Mouse (Mus musculus) granulocyte monocyte progenitor cell, adult 5-6 weeks (primary cell): ENCODE measurements around the gene Zfp462. TPM values are rescaled to one million over a fixed set of nuclear protein-coding genes. Genes with fewer than 3 reads are reported as not detected.

Experiments used
- ATAC-seq: replicated peaks from 2 replicates; pipeline ENCODE4 v1.8.0; 2016; ENCODE audit warnings: mild to moderate bottlenecking, moderate TSS enrichment, inconsistent platforms; ENCODE audit not compliant: poor library complexity, severe bottlenecking
- total RNA-seq, 2 experiments: library from RNA; stranded (forward) in 1 of 2; stranded (reverse) in 1 of 2; fragments of 200-712, 200-1000 nt in 1 of 2; fragments of >200 nt in 1 of 2; fragmentation: Nextera tagmentation in 1 of 2; gene quantifications; 2 replicates each; pipeline ENCODE4 v1.2.3; 2014 to 2017

Zfp462 gene
- total RNA-seq, 2 experiments from 2014 or later: 0.05 TPM; not detected in 1

DNA sequence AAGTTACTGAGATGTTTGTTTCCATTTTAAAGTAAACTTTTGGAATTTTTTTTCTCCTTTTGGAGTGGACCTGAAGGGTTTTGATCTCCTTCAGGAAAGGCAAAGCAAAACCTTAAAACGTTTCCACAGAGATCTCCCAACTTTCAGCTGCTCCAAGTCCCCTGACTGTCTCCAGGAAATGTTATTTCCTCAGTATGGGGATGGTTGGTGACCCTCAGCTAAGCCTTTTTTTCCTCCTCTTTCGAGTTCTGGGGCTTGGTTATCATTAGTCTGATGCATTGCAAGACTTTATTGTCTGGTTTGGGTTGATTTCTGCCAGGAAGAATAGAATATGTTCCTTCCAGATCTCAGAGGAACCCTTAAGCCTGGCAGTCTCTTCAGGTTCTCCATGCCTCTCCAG, 5.3 kb downstream of the Zfp462 start:
- ATAC-seq: no peak

DNA sequence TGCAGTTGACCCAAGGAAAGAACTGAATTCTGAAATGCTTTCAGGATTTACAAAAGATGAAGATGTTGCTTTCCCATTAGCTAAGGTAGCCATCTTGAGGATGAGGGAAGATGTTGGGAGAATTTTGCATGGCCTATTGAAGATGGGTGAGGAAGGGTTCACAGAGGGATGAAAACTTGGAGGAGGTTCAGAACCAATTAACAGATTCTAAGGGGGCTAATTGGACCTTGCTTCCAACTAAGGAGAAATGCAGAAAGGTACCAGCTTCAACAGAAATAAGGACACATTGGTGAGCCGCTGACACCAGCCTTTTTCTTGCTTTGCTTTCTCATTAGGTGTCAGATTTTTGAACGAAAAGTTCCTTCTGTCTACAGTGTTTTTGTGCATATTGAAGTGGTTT, 6.0 kb downstream of the Zfp462 start:
- no peak for ATAC-seq

DNA sequence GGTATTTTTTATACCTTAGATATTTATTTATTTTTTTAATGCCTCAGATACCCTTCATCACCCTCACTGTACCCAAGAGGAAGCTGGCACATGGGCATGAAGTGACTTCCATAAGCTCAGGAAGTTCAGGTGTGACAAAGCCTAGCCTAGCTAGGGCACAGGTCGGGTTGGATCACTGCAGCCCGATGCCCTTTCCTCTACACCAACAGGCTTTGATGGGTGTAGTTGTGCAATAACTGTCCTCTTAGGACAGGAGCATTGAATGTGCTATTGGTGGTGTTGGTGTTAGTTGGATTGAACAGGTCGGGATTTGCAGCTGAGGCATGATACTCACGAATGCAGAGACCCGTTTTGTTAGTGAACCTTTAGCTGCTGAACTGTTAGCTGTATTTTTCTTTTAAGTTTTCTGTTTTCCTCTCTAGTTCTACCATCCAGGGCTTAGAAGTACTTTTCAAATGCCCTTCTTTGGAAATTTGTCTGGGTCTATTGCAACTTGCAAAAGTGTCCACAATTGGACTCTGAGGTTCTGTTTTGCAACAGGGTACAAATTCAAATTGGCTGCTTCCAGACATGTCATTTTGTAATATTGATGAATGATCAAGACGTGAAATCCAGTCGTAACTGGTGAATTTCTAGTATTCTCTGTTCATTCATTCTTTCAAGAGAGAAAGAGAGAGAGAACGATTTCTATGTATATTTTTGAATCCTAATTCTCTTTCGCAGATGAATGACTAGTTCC, 9.0 kb downstream of the Zfp462 start:
- no peak for ATAC-seq

DNA sequence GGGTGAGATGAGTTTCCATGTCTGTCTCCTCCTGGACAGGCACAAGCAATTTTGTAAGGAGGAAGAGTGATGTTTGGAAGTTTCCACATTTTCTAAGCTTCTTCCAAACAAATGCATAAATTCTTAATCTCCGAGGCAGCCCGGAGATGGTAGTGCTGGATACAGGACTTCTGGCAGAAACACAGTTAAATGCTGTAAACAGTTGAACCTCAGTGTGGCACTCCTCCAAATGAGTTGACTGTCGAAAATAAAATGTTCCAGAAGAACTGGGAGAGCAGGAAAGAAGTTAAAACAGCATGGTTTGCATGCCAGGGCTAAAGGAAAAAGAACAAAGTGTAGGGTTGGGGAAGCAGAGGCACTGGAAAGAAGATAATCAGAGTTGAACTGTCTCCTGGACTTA, 9.6 kb downstream of the Zfp462 start:
- ATAC-seq: no peak

DNA sequence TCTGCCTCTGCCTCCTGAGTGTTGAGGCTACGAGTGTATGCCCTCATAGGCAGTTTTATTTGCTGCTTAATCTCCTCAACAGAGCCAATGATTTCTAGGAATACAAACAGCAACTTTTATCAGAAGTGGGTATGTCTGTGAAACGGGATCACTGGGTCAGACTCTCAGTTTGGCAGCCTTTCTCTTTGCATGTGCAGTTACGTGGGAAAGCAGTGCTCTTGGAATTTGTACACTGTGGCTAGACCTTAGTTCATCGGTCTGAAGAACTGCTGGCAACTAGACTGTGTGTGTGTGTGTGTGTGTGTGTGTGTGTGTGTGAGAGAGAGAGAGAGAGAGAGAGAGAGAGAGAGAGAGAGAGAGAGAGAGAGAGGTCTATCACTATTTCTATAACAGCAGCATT, 15.9 kb downstream of the Zfp462 start:
- ATAC-seq: no peak

DNA sequence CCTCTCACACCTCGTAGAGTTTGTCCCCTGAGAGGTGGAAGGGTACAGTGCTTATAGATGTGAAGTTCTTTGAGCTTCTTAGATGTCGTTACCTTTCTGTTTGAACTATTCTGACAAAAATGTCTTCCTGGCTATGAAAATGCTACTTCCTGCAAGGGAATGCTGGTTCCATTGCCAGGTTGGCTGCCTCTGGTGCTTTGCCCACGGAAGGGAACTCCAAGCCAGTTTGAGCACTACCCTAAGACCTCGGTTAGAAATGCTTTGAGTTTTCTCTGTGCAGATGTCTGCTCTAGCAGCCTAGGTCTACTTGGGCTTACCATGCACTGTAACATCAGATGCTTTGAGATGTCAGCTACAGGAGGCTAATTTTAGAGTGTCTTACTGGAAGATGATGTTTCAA, 17.3 kb downstream of the Zfp462 start:
- no peak for ATAC-seq

DNA sequence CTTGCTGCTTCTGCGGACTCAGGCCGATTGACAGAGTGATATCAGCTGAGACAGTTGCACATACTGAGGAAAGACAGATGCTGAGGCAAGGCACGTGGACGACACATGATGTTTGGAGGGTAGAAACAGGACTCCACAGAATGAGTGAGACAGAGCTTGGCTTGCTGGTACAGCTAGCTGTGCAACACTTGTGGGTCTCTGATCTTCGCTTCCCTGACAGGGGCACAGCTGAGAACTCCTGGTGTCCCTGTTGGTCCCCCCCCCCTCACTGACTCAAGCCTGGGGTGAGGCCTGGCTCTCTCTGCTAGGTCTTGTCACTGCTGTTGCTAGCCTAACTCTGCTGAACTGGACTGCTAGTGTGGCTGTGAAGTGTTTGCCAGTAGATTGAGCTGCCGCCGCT, 18.7 kb downstream of the Zfp462 start:
- ATAC-seq: no peak

DNA sequence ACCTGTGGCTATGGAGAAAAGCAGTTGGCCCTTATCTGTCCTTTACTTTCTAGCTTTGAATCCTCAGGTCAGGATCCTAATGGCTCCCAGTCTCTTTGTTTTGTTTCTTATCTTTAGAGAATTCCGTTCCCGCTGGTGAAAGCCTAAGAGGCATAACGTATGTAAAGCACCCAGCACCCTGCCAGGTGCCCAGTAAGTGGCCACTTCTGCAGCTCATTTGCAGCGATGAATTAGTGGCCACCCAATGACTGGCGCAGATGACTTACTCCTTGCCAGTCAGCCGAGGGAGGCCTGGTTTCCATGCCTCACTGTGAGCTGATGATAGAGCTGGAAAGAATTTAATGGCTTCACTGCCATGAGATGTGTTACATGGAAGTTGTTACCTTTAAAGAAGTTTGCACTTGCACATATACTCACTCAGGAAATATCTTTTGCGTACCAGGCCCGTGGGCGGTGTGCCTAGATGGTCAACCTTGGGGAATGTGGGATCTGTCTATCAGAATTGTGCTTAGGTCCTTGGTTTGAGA, 20.4 kb downstream of the Zfp462 start:
- ATAC-seq: no peak

DNA sequence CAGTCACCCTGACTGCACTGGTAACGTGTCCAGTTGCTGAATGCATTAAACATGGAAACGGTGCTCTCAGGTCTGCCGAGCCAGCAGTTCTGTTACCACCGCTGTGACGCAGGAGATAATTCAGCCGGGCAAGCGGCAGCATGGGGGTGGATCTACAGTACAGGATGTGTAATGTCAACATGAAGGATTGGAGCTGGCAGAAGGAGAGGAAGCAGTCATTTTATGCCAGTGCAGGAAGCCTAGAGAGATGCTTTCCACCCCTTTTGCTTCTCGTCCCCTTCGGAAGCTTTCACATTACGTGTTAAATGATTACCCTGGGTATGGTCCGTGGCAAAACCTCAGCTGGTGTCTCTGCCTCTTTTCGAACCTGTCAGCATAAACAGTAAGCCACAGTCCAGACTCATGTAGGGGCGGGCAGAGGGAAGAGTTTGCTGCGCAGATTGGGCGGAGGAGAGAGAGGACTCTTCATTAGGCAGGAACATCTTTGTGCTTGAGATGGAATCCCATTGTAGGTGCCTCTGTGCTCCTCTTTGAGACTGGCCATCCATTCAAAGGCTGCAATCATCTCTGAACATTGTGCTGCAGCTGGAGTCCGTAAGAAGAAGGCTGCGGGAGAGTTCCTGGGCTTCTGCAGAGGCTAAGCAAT, 21.4 kb downstream of the Zfp462 start:
- ATAC-seq: peak; percentile 63

DNA sequence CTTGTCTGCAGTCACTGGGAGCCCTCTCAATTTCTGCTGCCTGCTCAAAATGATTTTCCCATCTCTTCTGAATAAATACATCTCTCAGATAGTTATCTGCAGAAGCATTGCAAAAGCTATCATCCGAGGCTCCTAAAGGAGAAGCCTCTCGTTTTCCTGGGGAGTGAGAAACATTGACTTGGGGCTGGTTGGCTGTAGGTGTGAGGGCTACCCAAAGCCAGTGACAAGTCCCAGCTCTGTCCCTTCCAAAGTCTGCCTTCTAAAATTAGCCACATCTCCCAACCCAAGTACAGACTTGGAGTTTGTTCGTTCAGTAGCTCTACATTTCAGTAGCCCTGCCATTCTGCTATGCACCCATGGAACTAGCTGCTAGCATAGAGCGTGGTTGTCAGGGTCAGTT, 22.3 kb downstream of the Zfp462 start:
- no peak for ATAC-seq

DNA sequence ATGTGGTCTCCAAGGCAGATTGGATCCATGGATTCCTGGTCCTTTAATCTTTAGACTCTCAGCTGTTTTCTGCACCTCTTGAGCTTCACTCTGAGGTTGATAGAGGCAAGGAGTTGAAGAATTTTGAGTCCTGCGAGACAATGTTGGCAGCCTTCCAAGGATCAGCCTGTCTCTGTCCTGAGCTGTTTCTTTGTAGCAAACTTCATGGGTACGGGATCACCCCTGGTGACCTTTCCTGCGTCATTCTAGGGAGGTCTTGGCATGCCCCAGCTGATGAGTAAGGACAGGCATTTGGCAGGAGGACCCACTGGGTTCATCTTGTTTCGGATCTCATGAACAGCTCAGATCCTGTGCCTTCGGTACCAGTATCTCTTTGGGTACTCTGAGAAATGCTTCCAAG, 22.9 kb downstream of the Zfp462 start:
- ATAC-seq: no peak

DNA sequence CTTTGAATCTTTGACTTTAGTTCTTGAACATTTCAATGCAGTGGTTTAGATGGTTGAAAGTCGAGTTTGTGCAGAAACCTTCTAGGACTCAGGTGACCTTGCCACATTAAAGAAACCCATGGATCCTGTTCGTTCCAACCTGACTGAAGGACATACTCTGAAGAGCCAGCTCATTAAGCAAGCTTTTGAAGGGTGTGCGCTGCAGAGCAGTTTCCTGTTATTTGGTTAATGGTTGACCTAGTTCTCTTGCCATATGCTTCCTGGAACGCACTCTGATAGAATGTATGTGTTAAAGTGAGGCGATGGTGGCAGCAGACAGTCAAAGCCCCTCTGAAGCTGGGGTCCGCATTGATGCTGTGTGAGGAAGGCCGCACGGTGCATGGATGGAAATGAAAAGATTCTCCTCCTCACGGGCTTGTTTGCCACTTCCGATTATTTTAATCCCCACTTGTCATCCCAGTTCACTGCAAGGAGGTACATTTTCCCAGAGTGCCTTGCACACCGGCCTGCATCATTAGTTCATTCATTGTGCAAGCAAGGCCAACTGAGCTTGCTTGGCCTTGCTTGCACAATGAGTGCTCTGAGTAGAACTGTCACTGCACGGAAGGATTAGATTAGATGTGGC, 24.9 kb downstream of the Zfp462 start:
- ATAC-seq: no peak

DNA sequence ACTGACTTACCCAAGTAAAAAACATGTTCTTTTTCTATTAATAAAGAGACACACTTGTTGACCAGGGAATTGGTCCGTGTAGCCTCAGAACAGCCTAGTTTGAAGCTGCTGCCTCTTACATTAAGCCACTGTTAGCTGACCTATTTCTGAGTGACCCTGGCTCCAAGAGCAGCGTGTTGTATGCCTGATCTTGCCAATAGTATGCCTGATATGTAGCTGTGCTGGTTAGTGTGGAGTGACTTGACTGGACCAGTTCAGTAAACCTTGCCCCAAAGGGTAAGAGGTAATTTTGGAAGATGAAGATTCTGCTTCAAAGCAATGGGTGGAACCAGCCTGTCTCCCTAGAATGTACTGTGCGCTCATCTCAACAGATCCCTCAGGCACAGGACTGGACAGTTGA, 26.5 kb downstream of the Zfp462 start:
- ATAC-seq: no peak

DNA sequence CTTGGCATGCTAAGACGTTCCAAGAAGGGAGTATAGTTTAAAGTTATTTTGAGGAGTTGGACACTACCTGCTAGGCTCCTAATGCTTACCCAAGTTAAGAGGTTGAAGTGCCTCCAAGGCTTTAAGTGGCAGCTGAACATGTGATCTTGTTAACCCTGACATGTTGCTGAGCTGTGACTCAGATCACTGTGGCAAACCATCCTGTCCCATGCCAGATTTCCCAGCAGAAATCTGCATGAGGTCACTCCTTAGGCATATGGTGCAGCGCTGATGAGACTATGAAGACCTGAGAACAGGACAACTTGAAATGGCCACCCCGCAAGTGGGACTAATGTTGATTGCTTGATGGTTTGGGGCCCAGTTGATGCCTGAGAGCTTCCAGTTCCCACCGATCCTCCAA, 27.2 kb downstream of the Zfp462 start:
- ATAC-seq: no peak

DNA sequence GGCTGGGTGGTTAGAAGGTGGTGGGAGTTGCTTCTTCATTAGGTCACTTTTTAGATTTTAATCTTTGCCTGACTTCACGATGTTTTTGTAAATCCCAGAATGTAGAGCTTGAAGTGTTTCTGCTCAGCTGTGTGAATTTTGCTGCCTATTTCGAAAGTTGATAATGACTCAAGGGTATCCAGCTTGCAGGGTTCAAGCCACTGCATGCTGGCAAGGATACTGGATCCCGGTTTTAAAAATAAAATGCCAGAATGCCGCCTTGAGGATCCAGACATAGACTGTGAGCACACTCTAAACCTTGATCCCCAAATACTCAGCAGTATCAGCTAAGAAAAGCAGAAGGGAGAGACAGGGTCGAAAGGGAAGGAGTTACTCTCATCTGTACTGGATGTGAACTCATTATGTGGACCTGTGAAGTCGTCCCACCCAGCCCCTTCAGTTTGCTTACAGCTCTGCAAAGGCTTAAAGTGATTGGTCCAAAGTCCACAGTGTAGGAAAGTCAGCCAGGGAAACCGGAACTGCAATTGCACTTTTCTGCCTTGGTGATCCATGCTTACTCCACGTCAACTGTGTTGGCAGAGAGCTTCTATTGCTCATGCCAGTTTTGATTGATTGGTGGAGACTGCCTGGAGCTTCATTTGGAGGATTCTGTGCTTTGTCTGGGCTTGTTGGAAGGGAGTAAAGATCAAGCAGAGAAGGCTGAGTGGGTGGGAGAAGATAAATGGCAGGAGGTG, 28.1 kb downstream of the Zfp462 start:
- no peak for ATAC-seq

DNA sequence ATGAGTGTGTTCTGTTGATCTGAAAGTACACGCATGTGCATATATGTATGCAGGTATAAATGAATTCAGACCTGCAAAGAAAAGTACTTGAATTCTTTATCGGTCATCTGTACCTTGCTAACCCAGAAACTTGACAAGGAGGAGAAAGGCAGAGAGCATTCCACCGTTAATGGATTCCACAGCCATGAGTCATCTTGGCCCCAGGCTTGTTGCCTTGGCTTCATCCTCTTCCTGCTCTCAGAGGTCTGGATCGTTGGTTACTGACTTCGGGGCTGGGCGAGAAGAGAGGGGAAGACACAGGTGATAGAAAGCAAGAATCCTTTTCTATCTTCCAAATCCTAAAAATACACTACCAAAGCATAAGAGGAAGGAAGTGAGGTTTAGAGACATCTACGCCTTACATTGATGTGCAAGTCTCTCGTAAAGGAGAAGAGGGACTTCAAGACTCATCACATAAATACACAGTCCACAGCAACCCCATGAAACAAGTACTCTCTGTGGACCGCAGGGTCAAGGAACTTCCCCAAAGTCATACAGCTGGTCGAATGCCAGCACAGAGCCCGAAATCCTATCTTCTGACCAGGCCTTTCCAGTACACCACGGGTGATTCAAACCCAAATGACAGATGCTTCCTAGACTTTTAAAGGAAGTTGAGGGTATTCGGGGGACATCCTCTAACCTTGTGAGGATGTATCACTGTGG, 35.1 kb downstream of the Zfp462 start:
- peak; percentile 59 for ATAC-seq

DNA sequence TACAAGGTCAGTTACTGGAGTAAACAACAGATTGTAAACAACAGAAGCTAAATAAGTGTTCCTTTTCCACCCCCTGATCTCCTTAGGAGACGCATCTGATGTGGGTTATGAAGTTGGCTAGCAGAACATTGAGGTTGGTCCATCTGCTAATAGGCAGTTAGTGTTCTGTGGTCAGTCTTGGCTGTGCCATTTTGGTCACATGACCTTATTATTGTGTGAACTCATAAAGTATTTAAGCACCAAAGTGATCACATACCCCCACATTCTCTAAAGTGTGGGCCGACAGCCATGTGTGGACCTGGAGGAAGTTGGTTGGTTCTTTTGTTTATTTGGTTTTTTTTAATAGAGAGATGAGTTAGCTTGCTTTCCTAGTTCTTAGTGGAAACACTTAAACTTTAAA, 39.7 kb downstream of the Zfp462 start:
- no peak for ATAC-seq

DNA sequence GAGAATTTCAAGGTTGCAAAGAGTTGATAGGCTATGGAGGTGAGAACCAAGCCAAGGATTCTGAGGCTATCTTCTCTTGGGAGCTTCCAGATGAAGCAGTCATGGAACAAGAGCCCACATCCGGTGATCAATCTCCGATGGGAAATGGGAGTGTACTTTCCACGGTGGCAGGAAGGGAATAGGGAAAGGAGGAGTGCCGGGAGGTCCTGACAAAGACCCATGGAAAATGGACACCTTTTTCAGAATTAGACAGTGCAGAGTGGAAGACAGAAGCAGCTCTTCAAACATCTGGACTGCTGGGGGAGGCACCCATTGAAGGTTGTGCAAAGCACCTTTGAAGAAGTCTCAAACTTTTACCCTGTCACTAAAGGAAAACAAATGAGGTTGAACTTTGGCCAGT, 41.8 kb downstream of the Zfp462 start:
- ATAC-seq: no peak

DNA sequence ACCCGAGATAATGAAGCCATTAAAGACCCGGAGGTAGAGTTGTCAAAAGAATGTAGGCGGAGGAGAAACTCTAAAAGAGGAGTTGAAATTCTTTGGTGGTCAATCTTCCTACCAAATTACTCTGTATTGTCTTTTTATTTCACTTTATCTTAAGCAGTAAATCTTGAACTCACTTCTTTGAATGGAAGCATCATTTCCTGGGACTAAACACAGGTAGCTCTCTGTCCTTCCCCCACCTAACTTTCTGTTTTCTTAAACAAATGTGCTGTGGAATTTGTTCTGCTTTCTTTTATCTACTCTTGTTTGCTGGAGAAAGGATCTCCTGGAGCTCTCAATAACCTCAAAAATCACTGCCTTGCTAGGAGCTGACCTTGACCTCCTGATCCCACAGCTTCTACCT, 42.4 kb downstream of the Zfp462 start:
- ATAC-seq: no peak

DNA sequence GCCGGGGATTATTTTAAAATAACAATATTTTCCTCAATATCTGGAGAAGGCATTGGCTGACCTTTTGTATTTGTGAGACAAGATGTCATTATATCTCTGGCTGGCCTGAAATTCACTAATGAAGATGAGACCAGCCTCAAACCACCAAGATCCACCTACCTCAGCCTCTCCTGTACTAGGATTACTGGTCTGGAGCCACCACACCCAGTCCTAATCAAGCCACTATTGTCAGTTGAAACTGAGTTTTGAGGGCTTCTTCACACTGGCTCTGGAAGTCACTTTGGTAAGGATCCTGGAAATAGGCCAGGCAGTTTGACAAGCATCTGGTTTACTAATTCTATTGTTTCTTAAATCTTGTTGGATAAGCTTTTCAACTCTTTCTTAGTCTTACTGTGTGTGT, 43.1 kb downstream of the Zfp462 start:
- no peak for ATAC-seq
